Mouse (Mus musculus) gastrocnemius, postnatal 36 days (tissue): ENCODE results near the gene Smyd3. TPM values are rescaled to one million over a fixed set of nuclear protein-coding genes. Genes with fewer than 3 reads are reported as not detected.

ENCODE experiments used
- DNase-seq, 2 experiments: peaks; one replicate each; pipeline ENCODE4 v3.0.0; 2022
- intact Hi-C: fragments of 180-260 bp; cut with DNase I; formaldehyde crosslinking; loops from one replicate; pipeline ENCODE4 v1.15.1; 2025
- long read RNA-seq, 2 experiments: library from polyadenylated mRNA; stranded (forward); transcript quantifications; one replicate each; pipeline ENCODE4 v2.0.0; 2021
- total RNA-seq, 2 experiments: library from RNA; stranded (reverse); gene quantifications; 2 replicates each; pipeline ENCODE4 v1.2.3; 2021

Smyd3 gene
- 1 to 10 TPM; 3.4 to 4.6 TPM for total RNA-seq
- long read RNA-seq, experiment 1, result 0 reads
- long read RNA-seq, experiment 2, result 0 reads

DNA sequence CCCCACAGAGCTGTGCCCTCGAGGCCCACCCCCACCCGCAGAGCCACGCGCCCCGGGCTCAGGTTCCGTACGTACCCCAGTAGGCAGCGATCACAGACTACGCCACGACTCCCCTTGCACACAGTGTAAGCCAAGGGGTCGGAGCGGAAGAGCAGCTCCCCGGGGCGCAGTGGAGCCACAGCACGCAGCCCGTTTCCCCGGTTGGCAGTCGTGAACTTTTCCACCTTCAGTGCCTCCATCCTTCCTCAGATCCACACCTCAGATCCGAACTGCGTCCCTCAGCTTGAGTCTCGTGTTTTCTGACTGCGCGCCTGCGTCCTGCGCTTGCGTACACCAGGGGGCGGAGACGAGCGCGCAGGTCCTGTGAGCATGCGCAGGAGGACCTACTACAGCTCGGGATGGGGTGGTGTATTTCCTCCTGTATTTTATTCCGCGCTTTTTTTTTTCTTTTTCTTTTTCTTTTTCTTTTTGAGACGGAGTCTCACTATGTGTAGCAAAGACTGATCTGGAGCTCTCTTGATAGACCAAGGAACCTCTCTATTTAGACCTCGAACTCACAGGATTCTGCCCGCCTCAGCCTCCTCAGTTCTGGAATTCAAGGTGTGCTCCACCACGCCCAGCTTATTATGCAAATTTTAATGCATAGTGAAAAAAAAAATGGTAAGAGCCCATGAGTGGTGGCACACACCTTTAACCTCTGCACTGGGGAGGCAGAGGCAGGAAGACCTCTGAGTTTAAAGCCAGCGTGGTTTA, at the start of gene Smyd3:
TSS of gene Smyd3 (minus strand) at position 329 of the 753 bp plus-strand sequence.
- peak; percentile 70 to 72 for DNase-seq
- intact Hi-C loops, result no loop called here

DNA sequence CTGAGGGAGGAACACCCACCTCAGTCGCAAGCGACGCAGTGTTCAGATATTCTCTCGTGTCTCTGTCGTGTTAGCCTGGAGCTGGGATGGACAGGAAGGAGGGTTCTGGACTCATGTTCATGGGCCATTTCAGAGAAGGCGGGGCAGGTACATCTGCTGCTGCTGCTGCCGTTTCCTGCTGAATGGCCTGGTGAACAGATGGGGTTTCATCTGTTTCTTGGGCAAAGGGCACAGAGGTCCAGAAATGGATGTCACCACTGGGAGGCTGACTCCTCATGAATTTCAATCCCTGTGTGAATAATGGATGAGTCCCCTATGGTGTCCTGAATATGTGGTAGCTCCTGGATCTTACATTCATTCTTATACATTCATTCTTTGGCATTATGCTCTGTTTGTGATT, 49.7 kb upstream of the Smyd3 start:
- intact Hi-C loops, result no loop called here
- no peak for DNase-seq

DNA sequence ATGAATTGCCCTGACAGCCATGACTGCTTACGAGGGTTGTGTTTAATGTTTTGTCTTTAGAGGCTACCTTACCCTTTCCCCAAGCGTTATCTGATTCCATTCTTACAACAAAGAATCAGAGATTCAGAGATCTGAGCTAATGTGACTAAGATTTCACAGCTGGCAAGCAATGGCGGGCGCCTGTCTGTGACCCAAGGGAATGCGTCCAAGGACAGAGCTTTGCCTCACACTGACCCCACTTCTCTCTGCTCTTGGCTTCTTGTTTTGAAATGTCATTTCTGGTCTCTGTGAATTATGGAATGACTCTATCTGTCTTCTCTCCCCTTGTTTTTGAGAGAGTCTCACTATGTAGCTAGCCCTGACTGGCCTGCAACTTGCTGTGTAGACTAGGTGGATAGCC, 46.1 kb upstream of the Smyd3 start:
- DNase-seq, result no peak
- intact Hi-C loops, result no loop called here

DNA sequence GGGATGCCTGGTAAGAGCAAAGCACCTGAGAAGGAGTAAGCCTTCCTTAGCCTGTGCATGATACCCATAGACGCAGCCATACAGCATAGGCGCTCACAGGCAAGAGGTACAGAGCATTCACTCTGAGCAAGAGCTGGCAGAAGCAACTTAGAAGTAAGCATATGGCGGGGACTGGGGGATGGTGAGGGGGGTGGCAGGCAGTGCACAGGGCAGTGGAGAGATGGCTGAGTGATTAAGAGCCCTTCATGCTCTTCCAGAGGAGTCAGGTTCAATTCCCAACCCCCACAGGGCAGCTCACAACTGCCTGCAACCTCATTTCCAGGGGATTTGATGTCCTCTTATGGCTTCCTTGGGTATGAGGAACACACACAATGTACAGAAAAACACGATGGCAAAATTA, 45.4 kb upstream of the Smyd3 start:
- intact Hi-C loops, result no loop called here
- DNase-seq, result no peak

DNA sequence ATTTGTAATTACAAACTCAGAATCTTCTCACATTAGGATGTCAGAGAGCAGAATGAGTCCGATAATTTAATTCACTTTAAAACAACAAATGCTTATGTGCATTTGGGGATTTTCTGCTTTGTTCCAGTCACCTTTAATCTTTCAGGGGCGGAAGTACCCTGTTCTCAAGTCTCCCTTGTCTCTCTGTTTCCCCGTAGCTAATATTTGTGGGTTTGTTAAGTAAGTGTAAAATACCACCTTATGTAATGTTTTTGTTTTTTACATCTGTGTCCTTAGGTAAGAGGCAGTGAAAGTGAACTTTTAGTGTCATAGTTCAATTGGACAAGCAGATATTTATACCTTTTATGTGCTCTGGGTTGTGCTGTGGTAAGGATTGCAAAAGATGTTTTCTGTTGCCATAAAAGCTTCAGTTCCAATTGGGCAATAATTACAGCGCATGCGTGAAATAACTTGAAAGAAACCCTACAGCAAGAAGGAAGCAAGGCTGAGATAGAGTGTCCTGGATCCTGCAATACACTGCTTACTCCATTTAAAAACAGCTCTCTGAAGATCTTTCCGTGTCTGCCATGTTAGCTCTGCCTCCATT, 43.1 kb upstream of the Smyd3 start:
- intact Hi-C loops, result no loop called here

DNA sequence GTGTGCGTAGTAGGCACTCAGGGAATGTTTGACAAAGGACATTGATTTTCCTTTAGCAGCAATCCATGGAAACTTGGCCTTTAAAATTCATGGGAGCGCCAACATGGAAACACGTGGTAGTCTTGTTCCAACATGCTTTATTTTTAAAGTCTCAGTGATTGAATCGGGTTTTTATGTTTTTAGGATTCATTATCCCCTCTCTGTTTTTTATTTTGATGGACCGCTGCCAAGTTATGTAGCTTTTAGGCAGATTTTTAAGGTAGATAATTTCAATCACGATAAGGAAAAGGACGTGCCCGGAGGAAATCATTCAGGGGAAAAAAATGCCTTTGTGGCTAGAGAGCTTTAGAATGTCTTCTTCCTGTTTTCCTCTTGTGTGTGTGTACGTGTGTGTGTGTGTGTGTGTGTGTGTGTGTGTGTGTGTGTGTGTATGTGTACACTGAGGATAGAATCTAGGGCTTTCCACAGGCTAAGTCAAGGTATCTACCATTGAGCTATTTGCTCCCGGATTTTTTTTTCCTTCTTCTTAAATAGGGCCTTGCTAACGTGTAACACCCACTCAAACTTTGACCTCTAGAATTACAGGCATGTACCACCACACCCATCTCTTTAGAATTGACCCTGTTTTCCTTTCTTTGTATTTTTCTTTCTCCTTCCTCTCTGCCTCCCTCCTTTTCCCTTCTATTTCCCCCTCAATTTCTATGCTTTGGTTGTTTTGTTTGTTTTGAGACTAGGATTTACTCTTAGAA, 41.8 kb upstream of the Smyd3 start:
- no peak for DNase-seq
- intact Hi-C loops, result no loop called here

More for the DNA sequence above, 43.1 kb upstream of the Smyd3 start:
- no peak for DNase-seq

DNA sequence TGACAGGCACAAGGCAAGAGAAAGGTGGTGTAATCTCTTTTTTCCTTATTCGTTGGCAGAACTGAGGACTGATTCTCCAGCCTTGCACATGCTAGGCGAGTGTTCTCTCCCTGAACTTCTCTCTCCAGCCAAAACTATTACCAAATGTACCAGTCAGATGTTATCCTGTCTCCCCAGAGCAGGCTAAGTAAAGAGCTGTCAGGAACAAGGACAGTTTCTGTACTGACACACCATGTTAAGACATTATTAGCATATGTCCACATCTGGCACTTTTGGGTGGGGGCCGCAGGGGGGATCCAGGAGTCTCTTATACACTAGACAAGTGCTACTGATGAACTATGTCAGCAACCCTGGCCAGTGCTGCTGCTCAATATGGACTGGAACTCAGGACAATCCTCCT, 39.1 kb upstream of the Smyd3 start:
- intact Hi-C loops, result no loop called here
- no peak for DNase-seq

DNA sequence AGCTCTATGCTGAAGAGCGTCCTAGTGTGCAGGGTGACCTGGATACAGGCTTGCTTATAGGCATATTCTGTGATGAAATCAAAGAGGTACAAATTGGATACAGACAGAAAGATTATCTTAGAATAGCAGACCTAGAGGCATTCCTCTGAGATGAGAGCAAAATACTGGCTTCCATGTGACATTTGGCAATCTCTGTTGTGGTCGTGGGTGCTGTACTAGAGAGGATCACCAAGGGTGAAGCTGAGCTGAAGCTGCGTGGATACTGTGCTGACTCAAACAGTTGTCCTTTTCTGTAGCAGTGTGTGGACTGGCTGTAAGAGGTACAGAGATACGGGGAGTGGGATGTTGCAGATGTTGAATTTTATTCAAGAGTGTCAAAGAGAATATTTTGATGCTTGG, 36.1 kb upstream of the Smyd3 start:
- no peak for DNase-seq
- intact Hi-C loops, result loop anchor here (5.0 kb wide), 1 partner anchor 48 kb away; no protein-coding TSS in a partner anchor

DNA sequence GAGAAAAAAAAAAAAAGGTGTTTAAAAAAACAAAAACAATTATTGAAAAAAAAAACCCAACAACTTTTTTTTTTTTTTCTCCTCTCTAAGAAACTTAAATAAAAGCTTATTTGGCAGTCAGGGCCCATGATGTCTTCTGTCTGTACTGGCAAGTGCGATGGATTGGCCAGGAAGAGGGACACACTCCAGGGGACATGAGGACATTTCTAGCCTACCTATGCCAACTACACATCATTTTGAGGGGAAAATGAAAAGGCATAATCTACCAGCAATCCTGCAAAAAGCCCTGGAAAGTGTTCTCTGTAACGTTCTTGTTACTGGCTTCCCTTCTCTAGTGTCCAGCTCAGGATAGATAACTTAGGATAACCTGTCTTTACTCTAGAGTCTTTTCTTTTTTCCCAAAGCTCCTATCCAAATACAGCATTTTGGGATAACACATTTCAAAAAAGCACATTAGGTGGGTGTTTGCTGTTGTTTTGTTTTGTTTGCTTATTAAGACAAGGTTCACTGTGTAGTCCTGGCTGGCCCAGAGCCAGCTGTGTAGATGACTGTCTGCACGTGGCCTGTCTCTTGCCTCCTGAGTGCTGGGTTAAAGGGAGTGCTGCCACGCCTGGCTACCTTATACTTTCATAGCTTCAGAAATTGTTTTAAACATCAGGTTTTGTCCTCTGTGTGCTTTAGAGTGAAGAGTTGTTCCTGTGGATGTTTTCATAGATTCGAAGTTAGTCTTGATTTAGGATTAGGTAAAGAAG, 35.5 kb upstream of the Smyd3 start:
- DNase-seq, result no peak
- intact Hi-C loops, result loop anchor here (5.0 kb wide), 1 partner anchor 49 kb away; no protein-coding TSS in a partner anchor

DNA sequence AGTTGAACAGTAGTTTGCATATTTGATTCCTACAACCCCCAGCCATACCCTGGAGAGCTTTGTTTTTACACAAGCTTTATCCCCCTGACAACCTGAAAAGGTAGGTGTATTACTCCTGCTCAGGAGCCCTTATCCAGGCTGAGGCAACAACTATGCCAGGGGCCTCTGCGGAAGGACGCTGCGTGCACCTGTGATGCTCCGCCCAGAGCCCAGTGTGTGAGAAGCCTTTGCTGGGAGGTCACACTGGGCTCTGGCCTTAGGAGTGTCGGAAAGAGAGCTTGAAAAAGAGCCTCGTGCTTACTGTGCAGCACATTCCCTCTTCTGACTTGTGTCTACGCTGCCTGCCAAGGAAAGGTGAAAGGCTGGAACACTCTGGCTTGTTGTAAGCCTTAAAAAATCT, 34.9 kb upstream of the Smyd3 start:
- intact Hi-C loops, result loop anchor here (5.0 kb wide), 1 partner anchor 50 kb away; no protein-coding TSS in a partner anchor
- DNase-seq, result no peak

DNA sequence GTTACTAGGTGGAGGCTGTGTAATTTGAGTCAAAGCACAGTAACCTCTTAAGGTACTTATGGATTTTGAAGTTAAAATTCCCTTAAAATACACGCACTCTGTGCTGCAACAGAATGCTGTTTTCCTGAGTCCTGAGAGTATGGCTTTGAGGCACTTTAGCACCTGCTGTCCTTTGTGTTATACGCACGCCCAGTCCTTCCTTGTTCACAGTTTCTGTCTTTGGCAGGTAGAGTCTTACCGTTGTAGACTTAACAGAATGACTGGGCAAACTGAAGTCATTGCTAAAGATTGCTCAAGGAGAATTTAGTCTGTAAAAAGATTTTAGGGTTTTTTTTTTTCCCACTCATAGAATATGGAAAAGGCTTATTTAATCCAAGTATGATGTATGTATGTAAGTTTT, 34.1 kb upstream of the Smyd3 start:
- intact Hi-C loops, result loop anchor here (5.0 kb wide), 1 partner anchor 50 kb away; no protein-coding TSS in a partner anchor
- DNase-seq, result no peak

DNA sequence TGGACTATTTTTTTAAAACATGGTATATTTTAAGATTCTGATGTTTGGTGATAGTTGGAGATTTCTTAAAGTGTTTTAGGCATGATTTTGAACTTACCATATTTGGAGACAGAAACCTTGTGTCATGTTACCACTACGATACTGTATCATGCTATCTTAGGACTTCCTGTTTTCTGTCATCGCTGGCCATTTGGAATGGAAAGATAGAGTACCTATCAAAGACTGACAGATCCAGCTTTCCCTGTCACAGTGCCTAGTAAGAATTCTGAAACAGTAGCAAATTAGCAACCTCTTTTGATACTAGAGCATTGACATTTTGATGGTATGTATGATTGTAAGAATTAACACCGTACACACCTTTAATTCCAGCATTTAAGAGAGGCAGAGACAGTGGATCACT, 33.5 kb upstream of the Smyd3 start:
- intact Hi-C loops, result loop anchor here (5.0 kb wide), 1 partner anchor 51 kb away; no protein-coding TSS in a partner anchor
- no peak for DNase-seq

DNA sequence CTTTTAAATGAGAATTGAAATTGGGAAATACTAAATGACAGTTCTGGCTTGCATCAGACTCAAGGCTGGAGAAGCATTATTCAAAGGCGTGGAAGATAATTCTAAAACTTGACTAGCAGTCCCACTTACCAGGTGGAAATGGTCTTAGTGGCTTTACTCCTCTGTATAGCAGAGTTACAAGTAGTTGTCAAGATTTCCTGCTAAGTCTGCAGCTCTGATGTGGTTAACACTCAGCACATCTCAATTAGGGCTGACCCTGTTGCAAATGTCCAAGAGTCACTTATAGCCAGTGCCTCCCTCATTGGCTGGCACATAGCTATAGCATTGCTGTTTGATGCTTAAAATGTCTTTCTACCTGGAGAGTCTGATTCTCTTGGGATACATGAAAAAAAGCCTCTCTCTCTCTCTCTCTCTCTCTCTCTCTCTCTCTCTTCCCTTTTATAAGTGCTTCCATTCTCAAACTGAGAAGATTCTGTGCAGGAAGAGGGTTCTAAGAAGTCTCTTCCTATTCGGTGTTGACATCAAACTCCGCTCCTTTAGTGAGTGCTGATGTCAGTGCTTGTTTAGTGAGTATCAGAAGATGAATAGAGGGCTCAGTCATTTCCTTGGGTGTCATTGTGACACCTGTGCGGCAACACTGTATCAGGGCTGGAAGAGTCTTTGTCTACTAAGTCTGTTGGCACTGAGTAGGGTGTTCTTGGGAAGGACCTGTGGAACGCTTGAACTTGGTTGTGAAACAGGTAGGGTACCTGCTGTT, 31.3 kb upstream of the Smyd3 start:
- DNase-seq, result no peak
- intact Hi-C loops, result loop anchor here (5.0 kb wide), 2 partner anchors 43 to 73 kb away; no protein-coding TSS in a partner anchor

DNA sequence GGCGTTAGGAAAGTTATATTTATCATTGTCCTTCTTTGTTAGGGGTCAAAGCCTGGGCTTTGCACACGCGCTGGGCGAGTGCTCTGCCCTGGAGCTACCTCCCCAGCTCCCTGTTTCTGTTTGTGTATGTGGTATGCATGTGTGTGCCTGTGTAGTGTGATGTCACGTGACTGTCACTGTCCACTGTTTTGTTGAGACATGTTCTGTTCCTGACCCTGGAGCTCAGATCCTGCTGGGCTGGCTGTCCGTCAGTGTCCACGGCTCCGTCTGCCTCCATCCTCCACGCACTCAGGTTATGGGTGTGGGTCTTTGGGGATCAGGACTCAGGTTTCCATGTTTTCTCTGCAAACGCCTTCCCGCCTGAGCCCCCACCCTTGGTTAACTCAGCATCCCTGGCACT, 30.4 kb upstream of the Smyd3 start:
- no peak for DNase-seq
- intact Hi-C loops, result loop anchor here (5.0 kb wide), 2 partner anchors 44 to 74 kb away; no protein-coding TSS in a partner anchor

DNA sequence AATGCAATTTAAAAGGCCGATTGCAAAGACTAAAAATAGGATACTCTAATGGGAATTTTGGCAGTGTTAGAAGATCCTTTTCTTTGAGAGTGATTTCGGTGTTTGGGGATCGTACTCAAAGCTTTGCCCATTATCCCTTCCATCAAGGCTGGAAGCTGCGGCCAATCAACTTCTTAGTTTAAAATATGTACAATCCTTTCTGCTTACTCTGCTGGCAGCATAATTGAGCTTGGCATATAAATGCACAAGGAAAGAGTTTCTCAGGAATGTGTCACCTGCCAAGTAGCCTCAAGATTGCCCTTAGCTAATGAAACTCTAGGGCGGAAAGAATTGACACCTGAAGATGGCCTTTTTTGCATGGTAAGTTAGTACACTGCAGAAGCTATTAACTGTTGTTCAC, 29.3 kb upstream of the Smyd3 start:
- intact Hi-C loops, result loop anchor here (5.0 kb wide), 2 partner anchors 45 to 75 kb away; no protein-coding TSS in a partner anchor
- DNase-seq, result no peak

DNA sequence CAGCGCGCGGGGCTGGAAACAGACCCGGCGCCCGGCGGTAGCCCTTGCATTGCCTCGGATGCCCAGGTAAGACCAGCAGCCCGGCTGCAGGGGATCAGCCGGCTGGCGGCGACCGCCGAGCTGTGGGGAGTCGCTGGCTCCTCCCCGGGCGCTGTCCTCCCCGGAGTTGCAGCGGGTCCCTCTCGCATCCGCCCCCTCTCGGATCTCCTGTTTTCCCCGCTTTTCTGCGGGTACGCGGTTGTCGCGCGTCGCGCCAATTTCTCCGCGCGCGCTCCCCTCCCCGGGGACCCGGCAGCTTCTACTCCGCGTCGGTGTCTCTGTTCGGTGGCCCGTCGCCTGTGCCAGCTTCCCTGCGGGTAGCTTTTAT, 28.7 kb upstream of the Smyd3 start:
- intact Hi-C loops, result loop anchor here (5.0 kb wide), 2 partner anchors 46 to 76 kb away; no protein-coding TSS in a partner anchor
- DNase-seq, result no peak

DNA sequence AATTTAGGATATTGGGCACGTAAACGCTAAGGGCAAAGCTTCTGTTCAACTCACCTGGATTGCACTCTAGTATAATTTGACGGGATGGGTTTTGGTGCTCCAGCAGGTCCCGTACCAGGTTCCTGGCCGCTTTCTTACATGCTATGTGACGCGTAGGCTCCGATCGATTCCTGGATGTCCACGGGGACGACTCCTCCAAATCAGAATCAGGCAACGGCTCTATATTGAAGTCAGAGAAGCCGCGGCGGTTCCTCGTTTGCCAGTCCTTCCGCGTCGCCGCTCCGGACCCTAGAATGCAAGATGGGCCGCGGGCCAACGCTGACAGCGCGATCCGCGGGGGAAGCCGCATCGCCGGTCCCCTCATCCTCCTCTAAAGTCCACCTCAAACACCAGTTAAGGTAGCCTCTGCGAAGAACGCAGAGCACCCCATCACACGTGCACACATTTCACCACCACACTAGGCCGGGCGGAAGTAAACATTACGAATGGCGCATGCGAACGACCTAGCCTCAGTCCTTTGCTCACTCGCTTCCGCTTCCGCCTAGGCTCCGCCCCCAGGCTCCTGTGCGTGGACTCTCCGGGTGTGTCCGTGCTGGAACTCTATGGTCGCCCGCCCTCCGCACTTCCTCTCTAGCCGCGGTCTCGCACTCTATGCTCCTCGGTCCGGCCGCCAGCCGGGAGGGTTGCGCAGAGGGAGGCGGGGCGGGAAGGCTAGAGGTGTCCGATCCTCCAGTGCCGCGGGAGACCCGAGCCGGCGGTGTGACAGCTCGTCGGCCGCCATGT, 28.1 kb upstream of the Smyd3 start, which contains the start of the genes Tfb2m and Cnst:
TSS of gene Tfb2m (minus strand) at position 500 of the 783 bp plus-strand sequence.
TSS of gene Cnst (plus strand) at position 603 of the 783 bp plus-strand sequence.
- peak; percentile 98 for DNase-seq
- intact Hi-C loops, result loop anchor here (5.0 kb wide), 2 partner anchors 46 to 76 kb away; no protein-coding TSS in a partner anchor

DNA sequence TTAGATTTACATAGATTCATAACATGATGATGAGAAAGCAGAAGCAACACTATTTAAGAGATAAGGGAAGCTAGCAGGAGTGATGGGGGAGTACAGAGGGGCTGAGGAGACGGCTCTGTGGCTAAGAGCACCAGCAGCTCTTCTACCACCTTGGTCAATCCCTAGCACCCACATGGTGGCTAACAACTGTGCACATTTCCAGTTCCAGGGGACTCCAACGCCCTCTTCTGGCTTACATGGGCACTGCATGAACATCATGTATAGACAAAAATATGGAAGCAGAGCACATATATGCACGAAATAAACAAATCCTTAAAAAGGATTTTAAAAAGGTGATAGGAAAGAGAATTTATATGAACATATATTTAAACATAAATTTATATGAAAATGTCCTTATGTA, 23.7 kb upstream of the Smyd3 start:
- intact Hi-C loops, result no loop called here
- no peak for DNase-seq
